Mouse (Mus musculus) cortical plate, adult 2 months (tissue): ENCODE measurements around the gene Fam83g. TPM values are rescaled to one million over a fixed set of nuclear protein-coding genes. Genes with fewer than 3 reads are reported as not detected.

Source experiments
- H3K27ac ChIP-seq: fragments of 200-500 bp; 2 replicates; pipeline ENCODE4 v1.5.1; 2012; ENCODE audit warnings: low read length, control low read depth, inconsistent platforms; ENCODE audit not compliant: insufficient read depth
- H3K4me1 ChIP-seq: fragments of 200-500 bp; 2 replicates; pipeline ENCODE4 v1.6.1; 2011; ENCODE audit warnings: low read length; ENCODE audit not compliant: control insufficient read depth, insufficient read depth
- H3K4me3 ChIP-seq: fragments of 200-500 bp; 2 replicates; pipeline ENCODE4 v1.5.1; 2011; ENCODE audit warnings: mild to moderate bottlenecking, low read length, control low read depth; ENCODE audit not compliant: insufficient read depth
- CTCF ChIP-seq: fragments of 200-500 bp; IDR thresholded peaks from 2 replicates; pipeline ENCODE4 v1.5.1; 2011; ENCODE audit warnings: mild to moderate bottlenecking, control low read depth, low read length; ENCODE audit not compliant: insufficient read depth; ENCODE audit errors: extremely low read depth
- POLR2A ChIP-seq: fragments of 200-500 bp; IDR thresholded peaks from 2 replicates; pipeline ENCODE4 v1.6.1; 2011; ENCODE audit warnings: mild to moderate bottlenecking, low read length, control low read depth; ENCODE audit not compliant: insufficient read depth; ENCODE audit errors: extremely low read depth
- polyA plus RNA-seq: library from polyadenylated mRNA; depleted of rRNA; stranded (reverse); fragments of >200 nt; gene quantifications from 2 replicates; pipeline ENCODE4 v1.2.3, GENCODE M21; 2012

Fam83g gene
- polyA plus RNA-seq, 1 experiment: 0.04 TPM

GRCm38 (mm10) chr11:61669492-61670490 lies 14.1 kb upstream of the Fam83g start:
- no peak overlapping the region for H3K27ac ChIP-seq
- H3K4me3 ChIP-seq: no peak overlapping the region
- no peak for TF ChIP-seq CTCF
- TF ChIP-seq POLR2A: no peak
- no peaks in the 10 kb centered on the region for H3K4me1 ChIP-seq

GRCm38 (mm10) chr11:61671781-61672383 lies 12.0 kb upstream of the Fam83g start:
- no peak overlapping the region for H3K4me3 ChIP-seq
- TF ChIP-seq CTCF: no peak
- no peak overlapping the region for H3K27ac ChIP-seq
- no peaks in the 10 kb centered on the region for H3K4me1 ChIP-seq

- H3K4me1 ChIP-seq: no peaks in the 10 kb centered on the region
- no peak overlapping the region for H3K4me3 ChIP-seq
- no peak overlapping the region for H3K27ac ChIP-seq
- TF ChIP-seq POLR2A (no peak), CTCF (peak; percentile 30; the same call in 1 of the 2 replicates)
Measured at GRCm38 (mm10) chr11:61673686-61674085, 10.2 kb upstream of the Fam83g start.

- TF ChIP-seq CTCF: no peak
- Histone ChIP-seq H3K4me1 (no peaks in the 10 kb centered on the region), H3K4me3 (no peak overlapping the region), H3K27ac (no peak overlapping the region)
Measured at GRCm38 (mm10) chr11:61674151-61674838, 9.6 kb upstream of the Fam83g start.

- Histone ChIP-seq H3K4me1 (no peaks in the 10 kb centered on the region), H3K27ac (no peak overlapping the region), H3K4me3 (no peak overlapping the region)
- peak; percentile 39 for TF ChIP-seq CTCF
- no peak for TF ChIP-seq POLR2A
Measured at GRCm38 (mm10) chr11:61674839-61675159, 9.1 kb upstream of the Fam83g start.

- TF ChIP-seq CTCF (no peak), POLR2A (no peak)
- Histone ChIP-seq H3K4me3 (no peak overlapping the region), H3K4me1 (no peaks in the 10 kb centered on the region), H3K27ac (no peak overlapping the region)
Measured at GRCm38 (mm10) chr11:61675332-61675731, 8.6 kb upstream of the Fam83g start.

GRCm38 (mm10) chr11:61676216-61676854 lies 7.6 kb upstream of the Fam83g start:
- Histone ChIP-seq H3K4me1 (no peaks in the 10 kb centered on the region), H3K27ac (no peak overlapping the region), H3K4me3 (no peak overlapping the region)
- TF ChIP-seq CTCF: no peak
- no peak for TF ChIP-seq POLR2A

- no peak for TF ChIP-seq CTCF
- TF ChIP-seq POLR2A: no peak
- Histone ChIP-seq H3K27ac (no peak overlapping the region), H3K4me3 (no peak overlapping the region), H3K4me1 (no peaks in the 10 kb centered on the region)
Measured at GRCm38 (mm10) chr11:61677709-61678108, 6.2 kb upstream of the Fam83g start.

GRCm38 (mm10) chr11:61679091-61679866 lies 4.6 kb upstream of the Fam83g start:
- no peak overlapping the region for H3K27ac ChIP-seq
- TF ChIP-seq POLR2A (no peak), CTCF (no peak)
- no peaks in the 10 kb centered on the region for H3K4me1 ChIP-seq
- no peak overlapping the region for H3K4me3 ChIP-seq
